Mouse (Mus musculus): ENCODE measurements around the gene Troap. TPM values are rescaled to one million over a fixed set of nuclear protein-coding genes. Genes with fewer than 3 reads are reported as not detected.

The Troap gene
- polyA plus RNA-seq, 1 experiment from 2014 or later: 3.2 TPM

DNA sequence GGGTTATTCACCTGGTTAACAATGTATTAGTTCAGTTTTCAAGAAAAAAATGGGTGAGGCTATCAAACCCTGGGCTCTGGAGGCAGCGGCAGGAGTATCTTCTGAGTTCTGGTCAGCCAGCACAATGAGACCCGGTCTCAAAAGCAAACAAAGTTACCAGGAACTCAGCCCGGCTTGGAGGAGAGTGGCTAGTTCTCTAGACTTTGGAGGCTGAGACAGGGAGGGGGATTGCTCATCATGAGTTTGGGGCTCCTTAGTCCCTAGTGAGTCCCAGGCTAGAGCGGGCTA, 43.0 kb upstream of the Troap start:
- WGBS: 84% methylated on average over 4 of the region's 4 CpGs
- no peaks in the 10 kb centered on the region for H3K9me3 ChIP-seq (replicated peaks; ENCODE audit: control insufficient read depth, low read length, poor library complexity, severe bottlenecking)
- H3K9ac ChIP-seq (ENCODE audit: low read depth, low read length): no peak overlapping the region
- H3K4me3 ChIP-seq (ENCODE audit: low read depth, low read length): no peak overlapping the region
- H3K4me2 ChIP-seq (ENCODE audit: low read length): no peak overlapping the region
- no peak overlapping the region for H3K27ac ChIP-seq (ENCODE audit: low read length)
- no peak for ATAC-seq
- peaks cover 14% of the 10 kb centered on the region for H3K4me1 ChIP-seq (ENCODE audit: control insufficient read depth, insufficient read depth, low read length)
- no peaks in the 10 kb centered on the region for H3K36me3 ChIP-seq (ENCODE audit: control insufficient read depth, insufficient read depth, low read length)
- H3K27me3 ChIP-seq (ENCODE audit: control insufficient read depth, insufficient read depth, low read depth, low read length): peaks cover 6% of the 10 kb centered on the region

DNA sequence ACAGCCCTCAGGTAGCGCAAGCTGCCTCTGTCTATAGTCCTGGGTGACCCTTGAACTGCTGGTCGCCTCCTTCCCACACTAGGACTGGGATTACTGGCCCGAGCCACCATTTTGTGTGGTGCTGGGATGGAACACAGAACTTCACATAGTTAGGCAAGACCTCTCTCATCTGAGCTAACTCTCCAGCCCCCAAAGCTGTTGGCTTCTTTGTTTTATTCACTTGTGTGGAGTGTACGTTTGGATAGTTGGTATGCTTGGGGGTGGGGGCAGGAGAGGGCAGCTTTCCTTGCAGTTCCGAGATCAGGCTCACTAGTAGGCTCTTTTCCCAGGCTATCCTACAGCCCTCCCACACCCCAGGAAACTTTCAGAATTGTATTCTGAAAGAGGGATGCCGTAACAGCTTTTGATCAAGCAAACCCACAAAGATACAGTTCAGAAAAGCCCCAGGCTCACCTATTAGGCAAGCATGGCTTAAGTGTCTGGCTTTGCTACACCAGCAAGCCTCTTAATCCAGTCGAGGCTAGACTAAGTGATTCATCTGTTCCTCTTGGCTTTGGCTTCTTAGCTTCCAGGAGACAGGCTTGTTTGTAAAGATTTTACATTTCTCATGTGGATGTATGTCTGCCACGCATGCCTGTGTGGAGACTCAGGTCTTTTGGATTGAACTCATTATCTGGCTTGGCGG, 42.2 kb upstream of the Troap start:
- no peak for ATAC-seq
- Histone ChIP-seq H3K9ac (ENCODE audit: low read depth, low read length) (no peak overlapping the region), H3K4me1 (ENCODE audit: control insufficient read depth, insufficient read depth, low read length) (peaks cover 14% of the 10 kb centered on the region), H3K27ac (ENCODE audit: low read length) (no peak overlapping the region), H3K9me3 (replicated peaks; ENCODE audit: control insufficient read depth, low read length, poor library complexity, severe bottlenecking) (no peaks in the 10 kb centered on the region), H3K27me3 (ENCODE audit: control insufficient read depth, insufficient read depth, low read depth, low read length) (peaks cover 6% of the 10 kb centered on the region), H3K4me3 (ENCODE audit: low read depth, low read length) (no peak overlapping the region), H3K36me3 (ENCODE audit: control insufficient read depth, insufficient read depth, low read length) (no peaks in the 10 kb centered on the region), H3K4me2 (ENCODE audit: low read length) (no peak overlapping the region)
- 73% methylated on average over 9 of the region's 9 CpGs for WGBS

DNA sequence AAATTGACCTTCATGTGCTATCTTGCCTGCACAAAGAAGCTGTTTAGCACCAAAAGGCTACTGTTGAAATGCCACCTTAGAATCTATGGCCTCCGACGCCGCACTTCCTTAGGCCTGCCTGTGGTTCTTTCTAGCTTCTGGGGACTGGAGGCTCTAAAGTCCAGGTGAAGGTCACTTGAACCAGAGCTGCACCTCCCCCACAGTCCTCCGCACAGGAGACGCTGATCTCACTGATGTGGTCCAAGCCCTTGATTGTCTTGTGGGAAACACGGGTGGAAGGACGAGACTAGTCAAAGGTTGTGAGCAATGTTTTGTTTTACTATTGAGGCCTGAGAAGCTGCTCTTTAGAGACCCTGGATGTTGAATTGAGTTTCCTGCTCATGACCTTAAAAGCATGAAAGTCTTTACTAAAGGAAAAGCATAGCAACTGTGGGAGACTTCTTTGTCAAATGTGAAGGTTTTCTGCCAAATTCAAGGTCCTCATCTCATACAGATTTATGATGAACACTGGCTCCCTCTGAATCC, 41.6 kb upstream of the Troap start:
- no peaks in the 10 kb centered on the region for H3K9me3 ChIP-seq (replicated peaks; ENCODE audit: control insufficient read depth, low read length, poor library complexity, severe bottlenecking)
- no peak overlapping the region for H3K4me3 ChIP-seq (ENCODE audit: low read depth, low read length)
- no peak overlapping the region for H3K9ac ChIP-seq (ENCODE audit: low read depth, low read length)
- peaks cover 14% of the 10 kb centered on the region for H3K4me1 ChIP-seq (ENCODE audit: control insufficient read depth, insufficient read depth, low read length)
- no peaks in the 10 kb centered on the region for H3K36me3 ChIP-seq (ENCODE audit: control insufficient read depth, insufficient read depth, low read length)
- H3K27me3 ChIP-seq (ENCODE audit: control insufficient read depth, insufficient read depth, low read depth, low read length): peaks cover 6% of the 10 kb centered on the region
- ATAC-seq: no peak
- H3K4me2 ChIP-seq (ENCODE audit: low read length): no peak overlapping the region
- WGBS: 81% methylated on average over 7 of the region's 7 CpGs
- H3K27ac ChIP-seq (ENCODE audit: low read length): no peak overlapping the region

DNA sequence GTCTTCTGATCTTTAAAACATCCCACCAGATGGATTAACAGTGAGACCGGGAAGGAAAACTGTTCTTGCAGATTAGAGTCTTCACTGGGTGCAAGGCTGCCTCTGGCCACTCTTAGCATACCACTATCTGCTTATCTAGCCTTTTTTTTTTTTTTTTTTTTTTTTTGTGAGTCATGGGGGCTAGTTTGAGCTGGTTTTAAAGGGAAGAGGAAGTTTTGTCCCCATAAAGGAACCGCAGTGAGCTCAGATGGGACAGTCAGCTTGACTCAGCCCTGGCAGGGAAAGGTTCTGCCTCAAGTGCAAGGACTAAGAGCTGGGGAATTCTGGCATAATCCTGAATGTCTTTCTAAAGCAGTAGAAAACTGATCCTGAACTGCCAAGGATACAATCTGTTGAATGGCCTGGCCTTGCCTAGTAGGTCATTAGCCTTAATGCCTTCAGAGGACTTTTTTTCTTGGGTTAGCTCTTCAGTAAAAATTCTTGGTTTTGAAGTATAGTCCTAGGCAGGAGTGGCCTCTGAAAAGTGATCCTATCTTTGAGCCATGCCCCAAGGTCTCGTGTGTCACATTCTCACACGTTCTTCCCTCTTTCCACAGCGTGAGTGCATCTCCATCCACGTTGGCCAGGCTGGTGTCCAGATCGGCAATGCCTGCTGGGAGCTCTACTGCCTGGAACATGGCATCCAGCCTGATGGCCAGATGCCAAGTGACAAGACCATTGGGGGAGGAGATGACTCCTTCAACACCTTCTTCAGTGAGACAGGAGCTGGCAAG, 40.7 kb upstream of the Troap start:
- no peak for ATAC-seq
- Histone ChIP-seq H3K9me3 (replicated peaks; ENCODE audit: control insufficient read depth, low read length, poor library complexity, severe bottlenecking) (no peaks in the 10 kb centered on the region), H3K36me3 (ENCODE audit: control insufficient read depth, insufficient read depth, low read length) (no peaks in the 10 kb centered on the region), H3K27me3 (ENCODE audit: control insufficient read depth, insufficient read depth, low read depth, low read length) (peaks cover 6% of the 10 kb centered on the region), H3K27ac (ENCODE audit: low read length) (no peak overlapping the region), H3K9ac (ENCODE audit: low read depth, low read length) (no peak overlapping the region), H3K4me3 (ENCODE audit: low read depth, low read length) (no peak overlapping the region), H3K4me2 (ENCODE audit: low read length) (no peak overlapping the region), H3K4me1 (ENCODE audit: control insufficient read depth, insufficient read depth, low read length) (peaks cover 14% of the 10 kb centered on the region)
- WGBS: 86% methylated on average over 7 of the region's 7 CpGs

DNA sequence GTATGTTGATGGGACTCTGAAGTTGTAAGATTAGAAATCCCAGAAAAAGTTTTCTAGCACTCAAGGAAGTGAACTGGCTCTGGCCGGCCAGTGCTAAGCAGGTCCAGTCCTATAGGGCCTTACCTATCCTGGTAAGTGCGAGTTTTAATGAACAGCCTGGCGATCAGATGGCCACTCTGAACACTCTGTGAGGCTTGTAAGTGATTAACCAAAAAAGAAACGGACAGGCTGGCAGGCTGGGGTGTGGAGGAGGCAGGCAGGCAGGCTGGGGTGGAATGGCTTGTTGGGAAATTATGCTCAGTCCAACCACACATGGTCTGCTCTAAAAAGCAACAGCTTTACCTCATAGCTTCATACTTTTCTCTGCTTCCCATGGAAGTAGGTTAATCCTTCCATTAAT, 38.9 kb upstream of the Troap start:
- H3K4me1 ChIP-seq (ENCODE audit: control insufficient read depth, insufficient read depth, low read length): peaks cover under 1% of the 10 kb centered on the region; the same call in 1 of the 2 replicates
- no peak overlapping the region for H3K4me3 ChIP-seq (ENCODE audit: low read depth, low read length)
- H3K9me3 ChIP-seq (replicated peaks; ENCODE audit: control insufficient read depth, low read length, poor library complexity, severe bottlenecking): no peaks in the 10 kb centered on the region
- no peak overlapping the region for H3K9ac ChIP-seq (ENCODE audit: low read depth, low read length)
- WGBS: 90% methylated on average over 4 of the region's 4 CpGs
- no peaks in the 10 kb centered on the region for H3K36me3 ChIP-seq (ENCODE audit: control insufficient read depth, insufficient read depth, low read length)
- no peak overlapping the region for H3K27ac ChIP-seq (ENCODE audit: low read length)
- H3K27me3 ChIP-seq (ENCODE audit: control insufficient read depth, insufficient read depth, low read depth, low read length): peaks cover 5% of the 10 kb centered on the region
- no peak for ATAC-seq
- H3K4me2 ChIP-seq (ENCODE audit: low read length): no peak overlapping the region

DNA sequence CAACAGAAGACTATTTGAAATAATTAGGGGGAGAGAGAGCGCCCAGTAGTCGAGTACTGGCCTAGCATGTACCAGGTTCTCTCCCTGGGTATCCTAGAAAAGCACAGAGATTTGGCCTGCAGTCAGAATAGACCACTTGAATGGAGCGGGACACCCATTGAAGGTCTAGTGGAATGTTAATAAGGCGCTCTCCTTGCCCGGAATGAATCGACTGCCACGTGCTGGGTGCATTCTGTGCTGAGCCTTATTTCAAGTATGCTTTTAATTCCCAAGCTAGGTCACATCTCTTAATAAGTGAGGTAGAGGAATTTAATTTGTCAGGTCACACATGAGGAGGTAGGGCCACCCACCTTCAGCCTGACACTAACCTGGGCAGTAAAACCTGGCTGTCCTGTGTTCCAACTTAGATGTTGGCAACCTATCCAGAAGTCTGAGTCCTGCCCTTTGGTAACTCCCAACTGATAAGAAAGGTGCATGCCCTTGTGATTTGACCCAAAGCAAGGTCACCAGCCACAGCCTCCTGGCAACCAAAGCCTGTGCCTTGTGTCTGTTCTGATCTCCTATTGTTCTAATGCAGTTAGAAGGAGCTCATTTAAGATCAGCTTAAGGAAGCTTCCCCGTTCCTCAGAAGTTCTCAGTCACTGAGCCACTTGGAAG, 38.0 kb upstream of the Troap start:
- Histone ChIP-seq H3K4me1 (ENCODE audit: control insufficient read depth, insufficient read depth, low read length) (no peaks in the 10 kb centered on the region; the same call in 1 of the 2 replicates), H3K36me3 (ENCODE audit: control insufficient read depth, insufficient read depth, low read length) (no peaks in the 10 kb centered on the region), H3K9me3 (replicated peaks; ENCODE audit: control insufficient read depth, low read length, poor library complexity, severe bottlenecking) (no peaks in the 10 kb centered on the region), H3K27me3 (ENCODE audit: control insufficient read depth, insufficient read depth, low read depth, low read length) (peaks cover under 1% of the 10 kb centered on the region; the same call in 1 of the 2 replicates), H3K9ac (ENCODE audit: low read depth, low read length) (no peak overlapping the region), H3K4me3 (ENCODE audit: low read depth, low read length) (no peak overlapping the region), H3K4me2 (ENCODE audit: low read length) (no peak overlapping the region), H3K27ac (ENCODE audit: low read length) (no peak overlapping the region)
- 73% methylated on average over 8 of the region's 8 CpGs for WGBS
- ATAC-seq: no peak

DNA sequence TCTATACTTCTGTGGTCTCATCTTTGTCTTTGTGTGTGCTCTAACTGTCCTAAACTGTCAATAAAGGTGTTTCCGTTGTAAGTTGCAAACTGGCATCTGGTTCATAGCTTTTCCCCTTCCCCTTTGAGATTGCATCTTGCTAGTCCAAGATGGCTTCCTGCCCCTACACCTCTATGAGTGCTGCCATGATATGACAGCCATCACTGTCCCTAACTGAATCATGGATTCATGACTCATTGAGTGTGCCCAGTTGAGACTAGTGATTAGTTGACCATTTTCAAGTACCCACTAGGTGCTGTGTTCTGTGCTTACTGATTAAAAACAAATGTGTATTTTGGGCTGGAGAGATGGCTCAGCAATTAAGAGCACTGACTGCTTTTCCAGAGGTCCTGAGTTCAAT, 36.4 kb upstream of the Troap start:
- no peaks in the 10 kb centered on the region for H3K27me3 ChIP-seq (ENCODE audit: control insufficient read depth, insufficient read depth, low read depth, low read length)
- H3K4me2 ChIP-seq (ENCODE audit: low read length): no peak overlapping the region
- H3K4me3 ChIP-seq (ENCODE audit: low read depth, low read length): no peak overlapping the region
- H3K9ac ChIP-seq (ENCODE audit: low read depth, low read length): no peak overlapping the region
- H3K9me3 ChIP-seq (replicated peaks; ENCODE audit: control insufficient read depth, low read length, poor library complexity, severe bottlenecking): no peaks in the 10 kb centered on the region
- H3K27ac ChIP-seq (ENCODE audit: low read length): no peak overlapping the region
- H3K4me1 ChIP-seq (ENCODE audit: control insufficient read depth, insufficient read depth, low read length): no peaks in the 10 kb centered on the region; the same call in 1 of the 2 replicates
- ATAC-seq: no peak
- WGBS: 96% methylated on average over 1 of the region's 1 CpGs
- no peaks in the 10 kb centered on the region for H3K36me3 ChIP-seq (ENCODE audit: control insufficient read depth, insufficient read depth, low read length)

DNA sequence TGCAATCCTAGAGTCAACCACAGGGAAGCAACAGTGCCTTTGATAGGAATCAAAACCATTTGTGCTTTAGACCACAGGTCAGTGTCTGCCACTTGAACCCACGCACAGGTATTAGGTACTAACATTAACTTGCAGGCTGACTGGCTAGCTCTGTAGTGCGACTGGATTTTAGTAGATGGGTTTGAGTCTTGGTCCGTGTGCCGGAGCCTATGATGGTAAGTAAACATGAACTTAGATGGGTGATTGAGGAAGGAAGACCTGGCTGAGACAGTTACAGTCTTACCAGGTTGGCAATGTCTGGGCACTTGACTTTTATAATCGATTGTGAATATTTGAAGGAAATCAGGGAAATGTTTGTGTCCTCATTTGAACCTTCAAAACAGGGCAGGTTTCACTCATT, 35.6 kb upstream of the Troap start:
- H3K4me3 ChIP-seq (ENCODE audit: low read depth, low read length): no peak overlapping the region
- no peak overlapping the region for H3K4me2 ChIP-seq (ENCODE audit: low read length)
- no peak overlapping the region for H3K9ac ChIP-seq (ENCODE audit: low read depth, low read length)
- no peaks in the 10 kb centered on the region for H3K36me3 ChIP-seq (ENCODE audit: control insufficient read depth, insufficient read depth, low read length)
- no peaks in the 10 kb centered on the region for H3K9me3 ChIP-seq (replicated peaks; ENCODE audit: control insufficient read depth, low read length, poor library complexity, severe bottlenecking)
- 94% methylated on average over 5 of the region's 5 CpGs for WGBS
- H3K4me1 ChIP-seq (ENCODE audit: control insufficient read depth, insufficient read depth, low read length): no peaks in the 10 kb centered on the region; the same call in 1 of the 2 replicates
- H3K27ac ChIP-seq (ENCODE audit: low read length): no peak overlapping the region
- no peak for ATAC-seq
- H3K27me3 ChIP-seq (ENCODE audit: control insufficient read depth, insufficient read depth, low read depth, low read length): no peaks in the 10 kb centered on the region

DNA sequence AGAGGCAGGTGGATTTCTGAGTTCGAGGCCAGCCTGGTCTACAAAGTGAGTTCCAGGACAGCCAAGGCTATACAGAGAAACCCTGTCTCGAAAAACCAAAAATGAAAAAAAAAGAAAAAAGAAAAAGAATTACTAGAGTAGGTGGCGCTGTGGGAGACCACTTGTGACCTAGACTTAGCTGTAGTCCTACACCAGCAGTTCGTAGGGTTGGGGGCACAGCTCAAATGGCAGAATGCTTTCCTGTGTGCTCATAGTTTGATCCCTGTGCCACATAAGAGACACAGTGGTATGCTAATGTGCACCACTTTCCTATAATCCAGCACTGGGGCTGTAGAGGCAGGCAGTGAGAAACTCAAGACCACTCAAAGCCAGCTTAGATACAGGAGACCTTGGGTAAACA, 35.1 kb upstream of the Troap start:
- Histone ChIP-seq H3K27ac (ENCODE audit: low read length) (no peak overlapping the region), H3K36me3 (ENCODE audit: control insufficient read depth, insufficient read depth, low read length) (no peaks in the 10 kb centered on the region), H3K27me3 (ENCODE audit: control insufficient read depth, insufficient read depth, low read depth, low read length) (no peaks in the 10 kb centered on the region), H3K4me2 (ENCODE audit: low read length) (no peak overlapping the region), H3K4me1 (ENCODE audit: control insufficient read depth, insufficient read depth, low read length) (no peaks in the 10 kb centered on the region; the same call in 1 of the 2 replicates), H3K9me3 (replicated peaks; ENCODE audit: control insufficient read depth, low read length, poor library complexity, severe bottlenecking) (no peaks in the 10 kb centered on the region), H3K4me3 (ENCODE audit: low read depth, low read length) (no peak overlapping the region), H3K9ac (ENCODE audit: low read depth, low read length) (no peak overlapping the region)
- ATAC-seq: no peak
- 77% methylated on average over 4 of the region's 4 CpGs for WGBS
